Mouse (Mus musculus): ENCODE data around the gene Chn2.

GRCm38 (mm10) chr6:54158317-54158716, 119.0 kb downstream of the Chn2 start:
- TF ChIP-seq ZNF384 (IDR thresholded peaks at IDR 0.05; ENCODE audit: low read depth, low read length) = no peak
- TF ChIP-seq POLR2A (IDR thresholded peaks at IDR 0.05; ENCODE audit: control insufficient read depth in 1 of 2, insufficient read depth in 1 of 2, low read depth in 1 of 2, low read length in 2 of 2, poor library complexity in 1 of 2) = no peak
- no peak for TF ChIP-seq CTCF (IDR thresholded peaks at IDR 0.05 in 2 of 3, conservative IDR thresholded peaks at IDR 0.05 in 1 of 3; ENCODE audit: control insufficient read depth in 1 of 3, insufficient read depth in 1 of 3, low read depth in 2 of 3, low read length in 3 of 3, poor library complexity in 1 of 3, severe bottlenecking in 1 of 3)
- no peak for TF ChIP-seq ZC3H11A (IDR thresholded peaks at IDR 0.05; ENCODE audit: low read depth, low read length)
- no peak for TF ChIP-seq TAL1 (IDR thresholded peaks at IDR 0.05; ENCODE audit: low read length)
- TF ChIP-seq RAD21 (IDR thresholded peaks at IDR 0.05; ENCODE audit: low read depth, low read length) = no peak
- no peak for TF ChIP-seq JUND (IDR thresholded peaks at IDR 0.05; ENCODE audit: low read depth, low read length)
- TF ChIP-seq E2F4 (IDR thresholded peaks at IDR 0.05; ENCODE audit: borderline replicate concordance, low read depth, low read length) = no peak
- no peak for TF ChIP-seq MXI1 (IDR thresholded peaks at IDR 0.05; ENCODE audit: low read depth, low read length)
- no peak for TF ChIP-seq POLR2AphosphoS2 (IDR thresholded peaks at IDR 0.05; ENCODE audit: low read length)
- TF ChIP-seq EP300 (IDR thresholded peaks at IDR 0.05; ENCODE audit: low read depth in 1 of 2, low read length in 2 of 2) = no peak
- TF ChIP-seq NRF1 (IDR thresholded peaks at IDR 0.05; ENCODE audit: insufficient read depth, low read depth, low read length, poor library complexity, severe bottlenecking) = no peak
- no peak for TF ChIP-seq MYC (IDR thresholded peaks at IDR 0.05; ENCODE audit: low read depth, low read length)
- TF ChIP-seq USF1 (IDR thresholded peaks at IDR 0.05; ENCODE audit: low read depth, low read length) = no peak
